Mouse (Mus musculus): Measurements from ENCODE around the gene Col4a1.

Gene Col4a1

DNA sequence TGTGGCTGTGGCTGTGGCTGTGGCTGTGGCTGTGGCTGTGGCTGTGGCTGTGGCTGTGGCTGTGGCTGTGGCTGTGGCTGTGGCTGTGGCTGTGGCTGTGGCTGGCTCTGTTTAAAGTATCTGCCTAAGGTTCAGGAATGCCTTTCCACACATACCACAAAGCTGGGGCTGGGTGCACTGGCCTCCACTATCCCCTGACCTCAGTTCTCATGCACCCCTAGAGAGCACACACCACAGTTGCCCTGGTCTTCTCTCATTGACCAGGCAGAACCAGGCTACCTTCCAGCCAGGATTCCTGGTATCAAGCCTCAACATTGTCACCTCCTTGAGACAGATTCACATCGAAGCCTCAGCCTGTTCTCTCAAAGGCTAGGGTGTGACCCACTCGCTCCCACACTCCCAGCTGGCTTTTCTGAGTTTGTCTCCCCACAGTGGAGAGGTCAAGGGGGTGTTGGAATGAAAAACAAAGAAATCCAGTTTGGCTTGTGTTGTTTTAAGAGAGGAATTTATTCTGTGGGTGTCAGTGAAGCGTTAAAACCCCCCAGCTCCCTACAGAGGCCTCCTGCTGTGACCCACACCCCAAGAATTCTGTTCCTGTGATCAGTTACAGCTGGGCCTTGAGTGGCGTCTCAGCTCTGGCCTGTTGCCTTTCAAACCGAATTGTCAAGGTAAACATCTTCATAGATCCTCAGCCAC lies 15.2 kb upstream of the Col4a1 start:
- DNase-seq (ENCODE audit: low spot score): no peak

DNA sequence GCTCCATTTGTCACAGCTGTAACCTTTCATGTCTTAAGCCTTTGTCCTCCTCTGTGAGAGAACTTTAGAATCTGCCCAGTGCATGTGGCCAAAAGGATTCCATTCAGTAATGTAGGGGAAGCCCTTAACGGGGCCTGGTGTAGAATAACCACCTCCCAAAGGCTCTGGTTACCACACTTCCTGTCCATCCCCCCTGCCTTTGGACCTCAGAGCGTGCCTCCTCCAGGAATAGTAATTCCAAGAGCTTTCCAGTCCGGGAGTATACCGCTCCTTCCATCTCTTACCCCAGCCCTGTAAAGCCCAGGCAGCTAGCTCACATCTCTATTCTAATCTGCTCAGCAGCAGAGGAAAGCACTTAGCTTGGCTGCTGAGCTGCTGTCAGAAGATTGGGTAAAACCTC lies 14.7 kb upstream of the Col4a1 start:
- DNase-seq (ENCODE audit: low spot score): no peak

DNA sequence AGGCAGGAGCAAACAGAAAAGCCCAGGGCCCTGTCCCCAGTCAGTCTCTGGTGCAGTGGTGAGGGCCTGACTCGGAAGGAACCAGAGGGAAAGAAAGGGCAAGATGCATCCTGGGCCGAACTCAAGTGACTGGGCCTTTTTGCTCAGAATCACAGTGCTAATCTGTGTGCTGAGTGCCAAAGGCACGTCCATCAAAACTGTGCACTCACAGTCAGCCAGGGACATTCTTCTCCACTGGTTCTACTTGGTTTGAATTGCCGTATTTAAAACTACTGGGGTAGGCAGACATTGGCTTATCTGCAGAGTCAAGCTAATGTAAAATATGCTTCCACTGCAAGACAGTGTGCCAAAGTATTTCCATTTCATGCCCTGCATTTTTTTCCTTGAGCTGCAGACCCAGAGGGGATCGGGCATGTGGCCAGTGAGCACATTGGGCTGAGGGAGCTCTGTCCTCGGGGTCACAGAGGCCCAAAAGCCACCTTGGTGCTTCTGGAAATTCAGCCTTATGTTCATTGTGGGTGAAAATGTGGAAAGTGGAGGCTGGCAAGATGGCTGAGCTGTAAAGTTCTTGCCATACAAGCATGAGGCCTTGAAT lies 12.3 kb upstream of the Col4a1 start:
- no peak for DNase-seq (ENCODE audit: low spot score)

DNA sequence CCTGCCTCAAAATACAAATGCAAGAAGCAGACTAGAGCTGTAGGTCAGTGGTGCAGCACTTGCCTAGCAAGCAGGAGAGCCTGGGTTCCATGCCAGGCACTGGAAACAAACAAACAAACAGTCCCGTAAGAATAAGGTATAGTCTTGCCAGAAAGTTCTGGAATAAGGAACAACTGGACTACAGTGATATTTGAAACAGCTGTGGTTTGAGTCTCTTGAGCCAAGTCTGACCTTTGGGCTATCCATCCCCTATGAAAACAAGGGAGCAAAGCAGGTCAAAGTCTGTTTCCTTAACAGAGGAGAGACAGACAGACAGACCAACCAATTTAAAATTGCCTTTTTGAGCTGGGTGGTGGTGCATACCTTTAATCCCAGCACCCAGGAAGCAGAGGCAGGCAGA lies 11.1 kb upstream of the Col4a1 start:
- DNase-seq (ENCODE audit: low spot score): no peak

DNA sequence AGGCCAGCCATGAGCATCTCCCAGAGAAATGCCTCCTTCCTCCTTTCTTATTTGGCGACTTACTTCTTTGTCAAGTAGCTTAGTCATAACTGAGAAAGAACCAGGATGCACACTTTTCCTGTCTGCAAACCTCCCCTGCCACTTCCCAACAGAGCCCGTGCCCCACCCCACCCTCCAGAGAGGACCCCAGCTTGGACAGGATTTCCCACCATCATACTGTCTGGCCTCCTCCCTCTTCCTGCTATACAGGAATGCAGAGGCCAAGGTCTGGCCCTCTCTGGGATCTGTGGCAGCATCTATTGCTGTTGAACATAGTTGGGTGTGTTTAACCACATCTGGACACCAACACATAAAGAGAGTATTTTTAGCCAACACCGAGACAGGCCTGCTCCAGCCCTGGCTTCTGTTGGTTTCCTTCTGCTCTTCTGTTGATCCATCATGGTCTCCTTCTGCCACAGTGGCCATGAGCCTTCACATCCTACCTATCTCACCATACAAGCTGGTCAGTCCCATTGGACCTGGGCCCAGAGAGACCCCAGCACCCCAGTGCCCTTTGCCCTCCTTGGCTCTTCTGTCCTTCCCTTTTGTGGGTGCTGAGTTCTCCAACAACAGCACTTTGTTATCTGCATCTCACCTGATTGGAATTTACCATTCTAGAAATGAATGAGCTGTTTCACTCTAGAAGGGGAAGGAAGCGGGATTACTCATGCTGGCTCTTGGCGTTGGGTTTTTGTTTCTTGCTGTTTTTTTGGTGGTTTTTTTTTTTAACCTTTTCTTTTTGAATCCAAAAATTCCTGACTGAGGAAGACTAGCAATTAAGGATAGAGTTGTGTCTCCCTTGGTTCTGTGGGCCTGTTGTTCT lies 10.3 kb upstream of the Col4a1 start:
- DNase-seq (ENCODE audit: low spot score): no peak

DNA sequence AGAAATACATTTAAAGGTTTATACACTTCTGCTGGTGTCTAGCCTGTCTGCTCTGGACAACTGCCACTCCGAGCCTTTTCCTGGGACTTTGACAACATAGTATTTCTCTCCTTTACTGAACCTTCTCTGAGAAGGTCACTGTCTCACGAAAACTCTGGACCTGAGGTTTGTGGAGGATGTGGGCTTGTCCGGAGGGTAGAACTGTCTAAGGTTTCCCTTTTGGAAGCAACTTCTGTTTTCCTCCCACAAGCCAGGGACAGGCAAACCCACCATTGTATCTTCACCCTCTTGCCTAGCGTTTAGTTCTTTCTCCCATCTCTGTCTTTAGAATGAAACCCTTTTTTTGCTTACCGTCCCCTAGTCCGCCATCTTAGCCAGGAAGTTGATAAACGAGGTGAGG lies 9.2 kb upstream of the Col4a1 start:
- no peak for DNase-seq (ENCODE audit: low spot score)

DNA sequence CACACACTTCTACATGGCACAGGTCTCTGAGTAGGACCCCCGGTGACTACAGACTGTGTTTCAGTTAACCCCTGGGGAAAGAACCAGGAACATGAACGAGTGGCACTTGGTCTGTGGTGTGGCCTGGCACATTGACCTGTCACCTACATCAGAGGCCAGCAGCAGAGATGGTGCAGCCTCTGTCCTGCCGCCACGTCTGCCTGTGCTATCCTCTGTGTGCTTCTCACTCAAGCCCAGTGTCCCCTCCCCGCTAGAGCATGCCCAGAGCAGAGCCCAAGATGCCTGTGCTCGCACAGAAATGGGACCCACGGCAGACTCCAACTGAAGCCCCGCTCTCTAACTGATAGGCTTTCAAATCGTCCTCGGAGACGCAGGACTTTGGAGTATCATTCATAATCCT lies 6.8 kb upstream of the Col4a1 start:
- no peak for DNase-seq (ENCODE audit: low spot score)

DNA sequence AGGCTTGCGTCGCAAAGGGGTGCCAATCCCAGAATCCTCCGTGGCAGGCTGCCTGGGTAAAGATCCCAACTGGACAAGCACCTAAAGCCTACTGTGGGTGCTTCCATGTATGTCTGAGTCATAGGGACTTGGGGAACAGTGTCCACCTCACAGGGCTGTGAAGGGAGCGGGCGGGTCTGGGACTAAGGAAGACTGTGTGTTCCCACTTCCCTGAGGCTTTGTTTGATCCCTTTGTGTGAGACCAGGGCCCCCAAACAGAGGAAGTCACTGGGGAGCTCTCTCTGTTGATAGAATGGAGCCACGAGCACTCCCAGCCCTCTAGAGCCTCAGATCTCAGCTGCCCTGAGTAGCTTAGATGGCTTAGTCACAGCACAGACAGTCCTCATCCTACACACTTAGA lies 3.5 kb upstream of the Col4a1 start:
- no peak for DNase-seq (ENCODE audit: low spot score)

DNA sequence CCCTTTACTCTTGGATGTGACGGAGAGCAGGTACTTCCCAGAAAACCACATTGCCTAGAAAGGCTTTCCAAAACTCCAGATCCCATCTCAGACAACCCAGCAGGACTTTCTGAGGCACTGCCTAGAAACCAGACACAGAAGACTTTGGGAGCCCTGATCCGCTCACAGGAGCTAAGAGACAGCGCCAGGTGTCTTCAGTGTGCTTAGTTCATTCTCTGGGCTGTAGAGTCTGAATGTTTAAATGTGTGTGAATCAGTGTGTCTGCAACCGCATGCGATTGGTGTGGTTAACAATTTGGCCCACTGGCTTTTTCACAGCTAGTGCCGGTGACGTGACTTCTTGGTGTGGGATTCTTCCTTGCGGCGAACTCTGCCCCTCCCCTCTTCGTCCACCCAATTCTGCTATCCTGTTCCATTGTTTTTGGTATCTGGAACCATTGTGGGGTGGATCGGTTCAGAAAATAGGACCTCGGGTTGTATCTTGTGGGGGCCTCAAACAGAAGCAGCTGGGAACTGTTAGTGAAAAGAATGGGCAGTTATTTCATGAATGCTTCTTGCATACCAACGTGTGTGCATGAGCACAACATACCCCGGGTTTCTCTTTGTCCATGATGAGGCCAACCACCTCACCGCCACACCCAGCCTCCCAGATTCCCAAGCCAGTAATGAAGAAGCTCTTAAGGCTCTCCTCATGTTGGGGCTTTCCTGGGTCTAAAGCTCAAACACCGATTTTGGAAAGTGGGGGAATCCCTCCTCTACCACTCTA lies 2.7 kb upstream of the Col4a1 start:
- DNase-seq (ENCODE audit: low spot score): no peak

DNA sequence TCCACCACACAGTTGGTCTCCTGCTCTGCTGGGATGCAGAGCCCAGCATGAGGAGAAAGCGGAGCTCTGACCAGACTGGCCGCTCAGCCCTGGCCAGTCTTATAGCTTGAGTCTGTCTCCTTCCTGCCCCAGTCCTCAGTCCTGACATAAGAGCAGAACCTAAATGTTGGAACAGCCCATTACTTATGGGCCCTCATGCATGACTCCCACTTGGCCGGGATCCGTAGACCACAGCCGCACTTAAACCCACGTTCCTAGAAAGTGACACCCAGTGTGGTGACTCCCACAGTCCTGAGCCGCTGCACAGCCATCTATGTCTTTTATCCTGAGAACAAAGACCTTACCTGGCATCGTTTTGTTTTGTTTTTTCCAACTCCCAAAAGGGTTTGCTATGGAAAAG lies 2.0 kb upstream of the Col4a1 start:
- DNase-seq (ENCODE audit: low spot score): no peak

DNA sequence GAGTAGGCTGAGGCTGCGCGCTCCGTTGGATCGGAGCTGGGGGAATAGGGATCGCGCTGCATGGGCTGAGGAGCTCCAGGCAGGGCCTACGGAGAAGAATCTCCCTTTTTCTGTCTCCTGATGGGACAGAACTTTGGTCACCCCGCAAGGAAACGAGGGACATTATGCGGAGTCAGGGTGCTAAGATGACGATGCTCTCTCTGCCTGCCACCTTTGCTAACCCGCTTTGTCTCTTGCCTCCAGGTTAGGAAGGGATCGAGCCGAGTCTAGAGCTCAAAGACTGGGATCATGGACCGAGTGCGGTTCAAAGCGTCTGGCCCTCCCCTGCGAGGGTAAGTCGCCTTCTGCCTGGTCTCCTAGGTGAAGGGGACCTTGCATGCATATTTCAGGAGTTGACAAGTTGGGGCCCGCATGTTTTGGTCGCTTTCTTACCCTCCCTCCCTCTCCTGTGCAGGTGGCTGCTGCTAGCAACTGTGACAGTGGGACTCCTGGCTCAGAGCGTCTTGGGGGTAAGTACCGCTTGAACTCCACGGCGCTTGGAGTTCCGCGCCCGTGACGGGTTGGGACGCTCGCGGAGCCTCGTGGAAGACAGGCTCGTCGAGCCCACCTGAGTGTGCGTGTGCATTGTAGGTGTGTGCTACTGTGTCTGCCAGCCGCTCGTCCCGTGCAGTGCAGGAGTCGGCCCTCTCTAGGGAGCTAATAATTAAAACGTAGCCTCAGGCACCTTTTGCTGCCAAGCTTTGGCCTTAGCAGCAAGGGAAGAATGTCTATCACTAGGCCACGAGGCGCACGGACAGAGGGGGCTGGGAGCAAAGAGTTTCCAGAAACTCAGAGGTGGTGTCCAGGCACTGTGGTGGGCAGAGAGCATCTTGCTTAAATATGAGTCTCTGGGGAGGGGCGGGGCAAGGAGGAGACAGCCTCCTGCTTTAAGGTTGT lies 818 bp upstream of the Col4a1 start:
- DNase-seq (ENCODE audit: low spot score): no peak

DNA sequence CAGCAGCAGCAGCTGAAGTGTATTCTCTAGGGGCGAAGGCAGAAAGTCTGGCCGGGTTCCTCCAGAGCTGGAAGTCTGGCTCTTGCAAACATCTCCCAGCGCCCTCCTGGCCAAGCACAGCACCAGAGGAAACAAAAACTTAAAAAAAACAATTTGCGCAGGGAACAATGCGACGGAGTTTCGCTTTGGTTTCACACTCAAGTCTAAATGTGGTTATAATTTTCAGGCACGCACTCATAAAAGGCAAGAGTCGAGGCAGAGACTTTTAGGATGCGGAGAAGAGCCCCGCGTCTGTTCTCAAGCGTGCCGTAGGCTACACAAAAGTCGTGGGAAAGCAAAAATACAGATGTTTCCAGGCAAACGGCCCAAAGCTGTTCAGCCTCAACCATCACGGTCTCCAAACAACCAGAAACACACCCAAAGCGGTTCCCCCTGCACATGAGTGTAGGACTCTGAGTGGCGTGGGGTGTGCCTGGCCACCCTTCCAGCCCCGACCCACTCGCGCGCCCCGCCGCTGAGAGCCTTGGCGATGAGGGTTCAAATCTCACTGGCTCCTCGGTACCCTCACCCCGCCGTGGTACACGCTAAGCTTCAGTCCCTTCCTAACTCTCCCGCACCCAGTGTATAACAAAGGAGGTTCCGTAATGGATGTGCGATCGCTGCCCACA lies 811 bp downstream of the Col4a1 start:
- DNase-seq (ENCODE audit: low spot score): peak; percentile 14

DNA sequence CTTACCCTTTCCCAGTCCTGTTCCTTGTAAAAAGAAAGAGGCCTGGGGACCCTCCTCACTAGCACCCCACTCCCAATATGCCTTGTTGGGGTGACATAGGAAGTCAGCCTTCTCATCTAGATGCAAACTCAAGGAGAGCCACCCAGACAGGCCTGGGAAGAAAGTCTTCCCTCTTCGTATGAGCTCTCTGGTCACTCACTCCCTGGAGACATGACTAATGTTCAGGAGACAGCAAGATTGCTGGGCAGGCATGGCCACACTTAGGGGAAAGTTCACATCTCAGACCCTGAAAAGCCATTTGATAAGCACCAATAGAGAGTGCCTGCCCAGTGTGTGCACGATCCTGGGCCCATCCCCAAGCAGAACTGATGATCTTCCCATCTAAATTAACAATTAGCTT lies 2.6 kb downstream of the Col4a1 start:
- no peak for DNase-seq (ENCODE audit: low spot score)

DNA sequence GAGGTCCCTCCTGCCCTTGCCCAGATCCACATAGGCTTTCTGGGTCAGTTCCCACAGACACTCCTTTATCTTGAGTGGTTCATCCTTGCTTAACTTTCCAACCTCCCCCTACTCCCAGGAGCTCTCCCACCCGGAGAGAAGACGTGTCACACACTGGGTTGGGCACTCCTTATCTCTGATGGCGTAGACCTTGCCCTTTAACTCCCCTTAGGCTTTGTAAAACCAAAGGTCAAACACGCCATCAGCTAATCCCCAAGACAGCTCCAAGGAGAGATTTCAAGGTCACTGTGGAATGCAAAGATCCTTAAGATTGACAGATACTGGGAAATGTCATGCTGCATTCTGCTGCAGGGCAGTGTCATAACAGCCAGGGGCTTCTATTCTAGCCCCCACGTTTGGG lies 3.4 kb downstream of the Col4a1 start:
- no peak for DNase-seq (ENCODE audit: low spot score)

DNA sequence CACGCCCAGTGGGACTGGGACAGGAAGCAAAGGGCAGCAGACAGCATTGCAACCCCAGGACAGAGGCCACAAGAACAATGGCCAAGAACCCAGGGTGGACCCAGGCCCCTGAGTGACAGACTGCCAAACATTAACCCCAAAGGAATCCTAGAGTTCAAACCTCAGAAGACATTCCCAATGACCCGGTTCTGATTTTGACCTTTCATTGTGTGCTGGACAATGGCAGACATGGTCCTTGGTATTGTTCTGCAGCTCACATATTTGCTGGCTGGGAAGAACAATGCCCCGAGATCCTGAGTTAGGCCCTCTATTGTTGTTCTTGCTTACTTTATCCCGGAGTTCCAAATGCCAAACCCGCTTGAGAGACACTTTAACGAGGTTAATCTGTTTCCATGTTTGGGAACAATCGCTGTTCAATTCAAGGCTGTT lies 4.0 kb downstream of the Col4a1 start:
- DNase-seq (ENCODE audit: low spot score): no peak

DNA sequence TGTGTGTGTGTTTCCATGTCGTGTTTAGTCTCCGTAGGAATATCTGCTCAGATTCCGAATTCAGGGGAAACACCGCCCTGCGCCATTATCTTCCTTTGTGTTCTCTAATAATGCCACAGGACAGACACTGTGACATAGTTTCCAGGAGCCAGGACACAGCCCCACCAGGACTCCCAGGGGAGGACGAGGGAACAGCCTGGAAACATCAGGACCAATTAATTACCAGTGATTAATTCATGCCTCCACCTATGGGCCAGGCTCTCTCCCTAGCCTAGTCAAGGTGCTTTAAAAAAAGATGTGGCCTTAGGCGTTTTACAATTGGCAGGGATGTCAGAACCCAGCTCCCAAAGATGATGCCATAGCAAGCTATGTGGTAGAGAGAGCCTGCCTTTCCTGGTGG lies 5.2 kb downstream of the Col4a1 start:
- no peak for DNase-seq (ENCODE audit: low spot score)

DNA sequence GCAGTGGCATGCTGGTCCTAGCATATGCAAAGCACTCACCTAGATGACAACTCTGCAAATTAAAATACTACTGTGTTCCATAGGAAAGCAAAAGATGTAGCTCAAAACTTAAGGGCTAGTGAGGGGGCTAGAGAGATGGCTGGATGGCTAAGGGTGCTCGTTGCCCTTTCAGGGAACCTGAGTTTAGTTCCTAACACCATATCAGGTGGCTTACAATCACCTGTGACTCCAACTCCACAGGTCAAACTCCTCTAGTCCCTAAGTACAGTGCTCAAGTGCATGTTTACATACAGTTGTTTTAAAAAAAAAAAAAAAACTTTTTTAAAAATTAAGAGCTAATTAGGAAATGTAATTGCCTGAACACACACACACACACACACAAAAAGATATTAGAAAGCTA lies 7.1 kb downstream of the Col4a1 start:
- no peak for DNase-seq (ENCODE audit: low spot score)

DNA sequence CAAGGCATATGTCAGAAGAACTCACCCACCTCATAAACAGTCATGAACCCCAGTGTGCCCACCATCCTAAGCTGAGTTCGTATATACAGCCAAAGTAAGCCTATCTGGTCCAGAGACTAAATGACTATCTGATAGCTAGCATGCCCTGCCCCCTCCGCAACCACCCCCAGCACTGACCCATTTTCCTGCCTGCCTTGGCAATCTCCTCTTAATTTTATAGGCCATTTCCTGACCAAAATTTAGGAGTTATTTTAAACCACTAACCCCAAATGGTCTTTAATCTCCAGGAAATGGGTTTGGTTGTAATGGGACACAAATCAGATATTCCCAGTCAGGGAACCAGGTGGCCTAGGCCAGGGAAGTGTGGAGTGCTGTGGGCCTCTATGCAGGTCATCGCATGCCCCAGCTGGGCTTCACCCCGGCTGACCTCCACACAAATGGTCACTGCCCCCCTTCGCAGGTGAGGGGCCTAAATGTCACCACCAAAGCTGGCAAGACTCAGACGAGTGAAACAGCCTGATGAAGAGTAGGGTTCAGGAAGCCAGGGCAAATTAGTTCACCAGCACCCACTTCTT lies 8.5 kb downstream of the Col4a1 start:
- DNase-seq (ENCODE audit: low spot score): no peak

DNA sequence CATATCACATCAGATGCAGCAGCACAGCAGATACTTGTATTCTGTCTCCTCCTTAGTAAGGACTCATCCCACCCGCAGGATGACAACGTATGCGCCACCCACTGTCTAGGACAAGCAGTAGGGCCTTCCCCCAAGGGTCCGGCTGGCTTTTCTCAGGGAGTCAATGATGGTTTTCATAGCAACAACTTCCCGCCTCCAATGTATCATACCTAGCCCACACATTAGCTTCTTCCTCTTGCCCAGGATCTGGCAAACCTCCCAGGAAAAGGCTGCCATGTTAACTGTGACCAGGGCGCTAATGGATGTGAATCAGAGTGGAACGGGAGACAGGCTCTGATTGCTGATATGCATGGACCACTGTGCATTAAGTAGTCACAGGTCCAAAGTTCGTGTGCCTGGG lies 12.2 kb downstream of the Col4a1 start:
- DNase-seq (ENCODE audit: low spot score): no peak

DNA sequence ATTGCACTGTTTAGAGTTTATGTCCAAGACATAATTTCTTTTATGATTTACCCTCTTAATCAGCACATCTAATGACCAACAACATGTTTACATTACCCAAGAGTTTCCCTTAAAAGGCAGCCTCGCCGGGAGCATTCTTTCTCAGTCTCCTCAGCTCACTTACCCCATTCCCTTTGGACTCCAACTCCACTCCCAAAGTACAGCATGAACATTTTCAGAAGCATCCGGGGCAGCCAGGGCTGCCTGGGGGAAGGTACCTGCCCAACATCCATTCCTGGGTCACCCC lies 13.4 kb downstream of the Col4a1 start:
- DNase-seq (ENCODE audit: low spot score): no peak

Data from layer of hippocampus, adult 11-12 months (tissue).